Mouse (Mus musculus): ENCODE data around the gene Pik3cb. TPM values are rescaled to one million over a fixed set of nuclear protein-coding genes. Genes with fewer than 3 reads are reported as not detected.

The Pik3cb gene
- polyA plus RNA-seq, 1 experiment from 2014 or later, result 0.90 TPM

- H3K9ac ChIP-seq (replicated peaks; ENCODE audit: low read length), result no peak overlapping the region
- H3K9me3 ChIP-seq (ENCODE audit: low read length), result no peaks in the 10 kb centered on the region
- peaks cover 19% of the 10 kb centered on the region for H3K36me3 ChIP-seq (ENCODE audit: insufficient read depth, low read length)
- WGBS, result 73% methylated on average over 9 of the region's 9 CpGs
- no peak overlapping the region for H3K4me3 ChIP-seq (ENCODE audit: low read length)
- H3K27ac ChIP-seq (ENCODE audit: low read length), result no peak overlapping the region
- no peaks in the 10 kb centered on the region for H3K4me1 ChIP-seq (ENCODE audit: insufficient read depth, low read length)
- H3K4me2 ChIP-seq (replicated peaks; ENCODE audit: low read depth, low read length), result no peak overlapping the region
- no peak for ATAC-seq (ENCODE audit: low FRiP score, low TSS enrichment)
- H3K27me3 ChIP-seq (ENCODE audit: insufficient read depth, low read length), result no peaks in the 10 kb centered on the region
These were observed 140.5 kb downstream of the Pik3cb start for GRCm38 (mm10) chr9:98999881-99000339.

GRCm38 (mm10) chr9:98994103-98994502 is 146.3 kb downstream of the Pik3cb start:
- Histone ChIP-seq H3K36me3 (ENCODE audit: insufficient read depth, low read length) (no peaks in the 10 kb centered on the region), H3K9ac (replicated peaks; ENCODE audit: low read length) (no peak overlapping the region), H3K27me3 (ENCODE audit: insufficient read depth, low read length) (no peaks in the 10 kb centered on the region), H3K27ac (ENCODE audit: low read length) (no peak overlapping the region), H3K4me3 (ENCODE audit: low read length) (no peak overlapping the region), H3K4me2 (replicated peaks; ENCODE audit: low read depth, low read length) (no peak overlapping the region), H3K4me1 (ENCODE audit: insufficient read depth, low read length) (no peaks in the 10 kb centered on the region), H3K9me3 (ENCODE audit: low read length) (no peaks in the 10 kb centered on the region)
- WGBS, result 83% methylated on average over 4 of the region's 4 CpGs
- no peak for ATAC-seq (ENCODE audit: low FRiP score, low TSS enrichment)

DNA sequence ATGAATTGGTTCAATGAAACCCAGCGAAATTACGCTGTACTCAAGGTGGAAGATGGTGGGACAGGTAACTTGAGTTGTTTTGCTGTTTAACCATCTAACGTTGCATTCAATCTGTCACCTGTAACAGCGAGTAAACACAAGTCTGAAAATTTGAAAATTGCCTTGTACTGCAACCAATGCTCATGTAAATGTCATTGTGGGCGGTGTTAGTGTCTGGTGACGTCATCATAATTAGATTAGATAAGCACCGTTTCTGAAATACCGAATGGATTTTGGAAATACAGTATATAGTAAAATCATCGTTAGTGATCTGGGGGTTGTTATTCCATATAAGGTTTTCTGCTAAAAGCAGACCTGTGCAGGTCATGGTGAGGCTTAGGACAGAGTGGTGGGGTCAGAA is 153.3 kb downstream of the Pik3cb start:
- no peak overlapping the region for H3K27ac ChIP-seq (ENCODE audit: low read length)
- no peak for ATAC-seq (ENCODE audit: low FRiP score, low TSS enrichment)
- H3K27me3 ChIP-seq (ENCODE audit: insufficient read depth, low read length), result peaks cover 15% of the 10 kb centered on the region; the same call in 1 of the 2 replicates
- no peaks in the 10 kb centered on the region for H3K9me3 ChIP-seq (ENCODE audit: low read length)
- H3K9ac ChIP-seq (replicated peaks; ENCODE audit: low read length), result peak overlapping the region; percentile 77
- H3K36me3 ChIP-seq (ENCODE audit: insufficient read depth, low read length), result no peaks in the 10 kb centered on the region
- 46% methylated on average over 9 of the region's 9 CpGs for WGBS
- H3K4me3 ChIP-seq (ENCODE audit: low read length), result peak overlapping the region; percentile 88
- peaks cover 6% of the 10 kb centered on the region for H3K4me1 ChIP-seq (ENCODE audit: insufficient read depth, low read length)
- peak overlapping the region; percentile 95 for H3K4me2 ChIP-seq (replicated peaks; ENCODE audit: low read depth, low read length)

Other genes starting within 250 kb of the Pik3cb start
- not detected in 2 replicates for gene 7420426K07Rik, start 237.5 kb downstream of the Pik3cb start, polyA plus RNA-seq (2015; fragmentation: Nextera tagmentation; extraction: Ambion mirVana)
- not detected in 2 replicates for gene Foxl2, start 185.3 kb downstream of the Pik3cb start, polyA plus RNA-seq (2015; fragmentation: Nextera tagmentation; extraction: Ambion mirVana)
- 46.1 and 46.9 TPM in 2 replicates for gene Faim, start 154.2 kb downstream of the Pik3cb start, polyA plus RNA-seq (2015; fragmentation: Nextera tagmentation; extraction: Ambion mirVana)
- gene Gm1123, start 104.9 kb downstream of the Pik3cb start, polyA plus RNA-seq (2015; fragmentation: Nextera tagmentation; extraction: Ambion mirVana), result 0.10 and 0.22 TPM in 2 replicates
- gene Faiml, start 96.6 kb upstream of the Pik3cb start, polyA plus RNA-seq (2015; fragmentation: Nextera tagmentation; extraction: Ambion mirVana), result not detected in 2 replicates
- gene Cep70, start 102.7 kb upstream of the Pik3cb start, polyA plus RNA-seq (2015; fragmentation: Nextera tagmentation; extraction: Ambion mirVana), result 25.5 and 32.2 TPM in 2 replicates
- gene Esyt3, start 217.9 kb upstream of the Pik3cb start, polyA plus RNA-seq (2015; fragmentation: Nextera tagmentation; extraction: Ambion mirVana), result 0.32 and 1.2 TPM in 2 replicates